Mouse (Mus musculus) spleen, adult 12 weeks (tissue): ENCODE measurements around the gene Brox.
"Not testable (repeated sequence)": the region's sequence is repeated elsewhere in the genome, so short reads cannot be mapped to it uniquely, and the experiment has no call there.

Source experiments
- DNase-seq: peaks from one replicate; pipeline ENCODE4 v3.0.0; 2022; ENCODE audit warnings: low spot score

Gene Brox

DNA sequence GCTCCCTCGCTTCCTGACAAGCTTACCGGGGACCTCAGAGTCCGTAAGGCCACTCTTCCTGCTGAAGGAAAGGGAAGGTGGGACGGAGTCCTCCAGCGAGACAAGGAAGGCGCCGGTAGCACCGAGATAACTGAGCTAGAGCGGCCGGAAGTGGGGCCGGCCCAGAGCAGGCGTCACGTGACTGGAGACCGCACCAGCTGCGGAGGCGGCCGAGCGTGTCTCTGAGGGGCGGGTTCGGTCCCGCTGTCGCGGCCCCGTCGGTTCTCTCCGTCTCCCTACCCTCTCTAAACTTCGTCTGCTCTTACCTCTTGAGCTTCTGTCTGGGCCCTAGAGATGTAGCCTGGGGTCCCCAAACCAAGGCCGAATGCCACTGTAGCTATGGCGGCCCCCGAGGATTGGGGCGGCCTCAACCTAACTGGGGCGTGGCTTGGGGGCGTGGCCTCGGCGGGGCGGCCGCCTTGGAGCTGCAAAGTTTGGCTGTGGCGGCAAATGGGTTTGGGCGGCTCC, at the start of gene Brox:
Brox (minus strand) TSS at position 393 of the 507 bp plus-strand sequence.
- peak; percentile 97 for DNase-seq

DNA sequence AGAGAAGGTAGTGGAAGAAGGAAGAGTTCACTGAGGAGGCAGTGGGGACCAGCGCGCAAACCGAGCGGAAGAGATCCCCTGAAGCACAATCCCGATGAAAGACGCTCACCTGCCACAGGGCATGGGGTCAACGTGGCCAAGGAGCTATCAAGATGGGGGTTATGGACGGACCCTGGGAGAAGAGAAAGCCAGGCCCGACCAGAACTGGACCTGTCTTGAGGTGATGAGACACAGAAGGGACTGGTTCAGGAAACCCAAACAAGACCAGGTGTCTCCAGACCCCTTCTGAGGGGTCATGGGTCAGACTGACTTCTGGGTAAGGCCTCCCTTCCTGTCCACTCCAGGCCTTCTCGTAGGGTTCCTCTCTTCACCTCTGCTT, 48.7 kb upstream of the Brox start:
- no peak for DNase-seq

DNA sequence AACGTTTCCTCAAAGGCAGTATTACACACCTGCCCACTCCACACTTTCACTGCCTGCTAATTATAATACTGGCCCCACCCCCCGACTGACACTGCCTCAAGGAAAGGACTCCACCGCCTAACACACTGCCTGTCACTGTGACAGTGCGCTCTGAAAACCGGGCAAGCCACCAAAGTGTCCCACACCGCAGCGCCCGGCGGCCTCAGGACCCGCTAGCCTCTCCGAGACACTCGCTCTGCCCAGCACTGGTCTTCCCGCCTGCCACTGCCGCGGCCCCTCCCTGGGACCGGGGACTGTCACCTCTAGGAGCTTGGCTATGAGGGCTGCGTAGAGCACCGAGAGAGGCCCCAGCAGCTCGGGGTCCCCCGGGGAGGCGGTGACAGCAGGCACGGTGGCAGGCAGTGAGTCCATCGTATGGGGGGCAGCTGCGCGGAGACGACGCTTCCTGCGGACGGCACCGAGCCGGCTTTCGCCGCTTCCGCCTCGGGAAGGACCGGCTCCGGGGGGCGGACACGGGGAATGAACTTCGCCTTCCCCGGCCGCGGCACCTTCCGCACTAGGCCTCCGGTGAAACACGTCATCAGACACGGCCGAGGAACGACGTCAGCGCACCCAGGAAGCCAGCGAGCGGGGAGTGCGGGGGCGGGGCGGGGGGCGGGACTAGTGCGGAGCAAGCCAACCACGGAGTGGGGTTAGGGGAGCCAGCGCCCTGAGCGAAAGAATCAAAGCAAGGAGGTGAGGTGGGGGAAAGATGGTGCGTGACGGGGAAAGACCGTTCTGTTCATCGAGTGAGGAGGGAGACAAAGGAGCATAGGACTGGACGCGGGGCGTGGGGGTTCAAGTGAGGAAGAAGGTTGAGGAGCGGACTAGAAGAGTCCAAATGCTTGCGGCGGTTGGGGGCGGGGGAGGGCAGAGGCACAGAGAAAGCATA, 48.1 kb upstream of the Brox start:
- DNase-seq = peak; percentile 86

DNA sequence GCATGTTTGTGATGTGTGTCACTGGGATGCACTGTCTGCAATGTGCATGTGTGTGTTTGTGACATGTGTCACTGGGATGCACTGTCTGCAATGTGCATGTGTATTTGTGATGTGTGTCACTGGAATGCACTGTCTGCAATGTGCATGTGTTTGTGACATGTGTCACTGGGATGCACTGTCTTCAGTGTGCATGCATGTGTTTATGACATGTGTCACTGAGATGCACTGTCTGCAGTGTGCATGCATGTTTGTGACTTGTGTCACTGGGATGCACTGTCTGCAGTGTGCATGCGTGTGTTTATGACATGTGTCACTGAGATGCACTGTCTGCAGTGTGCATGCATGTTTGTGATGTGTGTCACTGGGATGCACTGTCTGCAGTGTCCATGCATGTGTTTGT, 45.8 kb upstream of the Brox start:
- DNase-seq = not testable (repeated sequence)

DNA sequence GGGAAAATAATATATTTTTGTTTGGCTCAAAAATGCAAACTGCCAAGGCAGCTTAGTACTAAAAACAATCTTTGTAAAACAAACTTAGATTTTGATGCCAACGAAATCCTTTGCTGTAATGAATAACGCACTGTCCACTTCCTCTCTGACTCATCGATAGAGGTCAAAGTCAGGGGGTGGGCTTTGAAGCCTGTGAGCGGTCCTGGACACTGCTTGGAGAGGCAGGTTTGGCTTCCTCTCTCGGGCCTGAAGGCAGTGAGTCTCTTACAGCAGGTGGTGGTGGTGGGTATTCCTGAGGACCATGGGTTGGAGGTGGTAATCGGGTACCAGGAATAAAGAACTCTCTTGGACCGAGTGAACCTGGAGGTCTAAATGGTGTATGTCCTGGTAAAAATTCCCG, 30.1 kb upstream of the Brox start:
- DNase-seq = no peak

DNA sequence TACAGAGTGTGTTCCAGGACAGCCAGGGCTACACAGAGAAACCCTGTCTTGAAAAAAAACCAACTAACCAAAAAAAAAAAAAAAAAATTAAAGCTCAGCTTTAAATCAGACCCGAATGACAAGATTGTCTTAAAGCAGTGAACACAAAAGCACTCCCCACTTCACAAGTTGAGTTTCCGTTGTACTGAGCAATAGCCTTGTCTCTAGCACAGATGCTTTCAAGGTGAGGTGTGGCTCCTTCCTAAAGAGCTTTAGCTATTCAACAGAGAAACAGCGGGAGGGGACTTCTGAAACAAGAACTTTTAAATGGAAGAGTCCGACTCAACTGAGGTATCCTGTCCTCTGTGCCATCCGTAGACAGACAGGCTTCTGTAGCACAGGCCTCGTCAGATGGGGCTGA, 27.4 kb upstream of the Brox start:
- no peak for DNase-seq

DNA sequence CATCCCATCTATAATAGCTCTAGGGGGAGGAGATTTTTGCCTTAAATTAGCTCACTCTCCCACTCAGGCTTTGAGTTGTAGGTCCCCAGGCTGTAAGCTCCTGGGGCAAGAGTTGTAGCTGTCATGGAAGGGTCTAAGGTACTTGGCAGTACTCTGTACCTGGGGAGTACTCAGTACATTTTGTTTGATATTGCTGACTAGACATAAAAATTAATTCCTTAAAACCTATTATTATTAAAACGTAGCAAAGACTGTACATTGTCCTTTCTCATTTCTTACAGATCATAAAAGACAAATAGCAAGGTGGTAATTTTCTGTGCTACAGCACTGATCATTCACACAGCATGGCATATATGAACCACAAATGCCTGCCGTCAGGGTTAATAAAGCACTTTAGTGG, 26.9 kb upstream of the Brox start:
- DNase-seq = no peak

DNA sequence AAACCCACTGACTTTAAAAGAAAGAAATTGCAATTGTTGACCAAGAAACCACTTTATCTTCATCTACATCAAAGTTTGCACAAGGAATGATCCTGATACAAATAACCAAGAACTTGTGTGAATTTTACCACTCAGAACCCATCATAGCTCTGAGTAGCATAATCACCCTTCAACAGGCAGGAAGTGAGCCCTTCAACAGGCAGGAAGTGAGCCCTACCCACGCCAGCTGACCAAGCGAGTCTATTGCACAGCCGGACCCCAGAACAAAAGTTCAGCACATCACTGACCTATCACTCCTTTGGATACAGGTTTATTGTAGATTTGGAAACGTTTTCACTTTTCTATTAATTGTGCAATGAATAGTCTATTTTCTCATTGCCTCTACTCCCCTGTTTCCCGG, 25.4 kb upstream of the Brox start:
- not testable (repeated sequence) for DNase-seq

DNA sequence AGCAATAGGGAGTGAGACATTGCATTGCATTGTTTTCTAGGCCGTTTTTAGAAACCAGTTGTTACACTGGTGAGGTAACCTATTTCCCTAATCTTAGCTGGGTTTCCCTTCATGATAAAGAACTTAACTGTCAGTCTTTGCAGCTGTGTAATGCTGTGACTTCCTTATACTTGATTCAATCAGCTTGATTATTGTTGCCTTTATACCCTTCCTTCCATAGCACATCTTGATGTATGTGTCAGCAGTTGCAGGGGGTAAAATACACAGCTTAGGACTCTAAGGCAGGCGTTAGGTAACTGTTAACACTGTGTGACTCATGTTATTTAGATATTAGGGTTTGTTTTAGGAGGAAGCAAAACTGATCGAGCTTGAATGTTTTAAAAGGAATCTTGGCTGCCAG, 23.6 kb upstream of the Brox start:
- DNase-seq = no peak

DNA sequence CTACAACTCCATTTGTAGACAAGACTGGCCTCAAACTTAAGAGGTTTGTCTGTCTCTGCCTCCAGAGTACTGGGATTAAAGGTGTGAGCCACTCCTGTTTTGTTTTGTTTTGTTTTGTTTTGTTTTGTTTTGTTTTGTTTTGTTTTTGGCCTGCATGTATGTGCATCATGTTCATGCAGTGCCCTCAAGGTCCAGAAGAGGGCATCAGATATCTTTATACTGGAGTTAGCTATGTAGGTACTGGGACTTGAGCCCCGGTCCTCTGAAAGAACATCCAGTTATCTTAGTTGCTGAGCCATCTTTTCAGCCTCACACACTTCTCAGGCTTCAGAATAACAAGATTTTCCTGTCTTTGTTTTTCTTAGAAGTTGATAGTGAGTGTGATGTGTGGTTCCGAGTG, 18.7 kb upstream of the Brox start:
- no peak for DNase-seq

DNA sequence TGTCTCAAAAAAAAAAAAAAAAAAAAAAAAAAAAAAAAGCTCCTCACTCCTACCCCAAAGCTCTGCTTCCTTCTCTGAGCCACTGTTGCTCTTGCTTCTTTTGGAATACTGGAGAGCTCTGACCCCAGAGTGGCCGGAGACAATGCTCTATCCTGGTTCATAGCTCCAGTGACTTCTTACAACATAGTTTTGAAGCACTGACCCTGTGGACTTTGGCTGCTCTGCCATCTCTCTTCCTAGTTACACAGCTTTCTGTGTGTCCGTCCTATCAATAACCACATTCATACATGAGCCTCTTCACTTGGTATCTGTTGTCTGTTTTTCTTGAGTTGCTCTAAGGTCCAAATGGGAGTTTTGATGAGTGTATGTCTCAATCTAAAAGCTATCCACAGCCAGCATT, 15.0 kb upstream of the Brox start:
- DNase-seq = no peak

DNA sequence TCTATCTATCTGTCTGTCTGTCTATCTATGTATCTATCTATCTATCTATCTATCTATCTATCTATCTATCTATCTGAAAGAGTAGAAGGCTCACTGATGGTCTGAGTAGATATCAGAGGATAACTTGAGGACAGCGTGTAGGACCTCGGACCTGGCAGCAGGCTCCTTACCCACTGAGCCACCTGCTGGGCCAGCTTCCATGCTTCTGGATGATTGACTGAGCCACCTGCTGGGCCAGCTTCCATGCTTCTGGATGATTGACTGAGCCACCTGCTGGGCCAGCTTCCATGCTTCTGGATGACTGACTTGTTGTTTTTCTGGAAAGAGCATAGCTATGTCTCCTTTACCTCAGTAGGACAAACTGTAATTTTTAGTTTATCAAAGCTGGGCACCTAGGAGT, 12.5 kb upstream of the Brox start:
- not testable (repeated sequence) for DNase-seq

DNA sequence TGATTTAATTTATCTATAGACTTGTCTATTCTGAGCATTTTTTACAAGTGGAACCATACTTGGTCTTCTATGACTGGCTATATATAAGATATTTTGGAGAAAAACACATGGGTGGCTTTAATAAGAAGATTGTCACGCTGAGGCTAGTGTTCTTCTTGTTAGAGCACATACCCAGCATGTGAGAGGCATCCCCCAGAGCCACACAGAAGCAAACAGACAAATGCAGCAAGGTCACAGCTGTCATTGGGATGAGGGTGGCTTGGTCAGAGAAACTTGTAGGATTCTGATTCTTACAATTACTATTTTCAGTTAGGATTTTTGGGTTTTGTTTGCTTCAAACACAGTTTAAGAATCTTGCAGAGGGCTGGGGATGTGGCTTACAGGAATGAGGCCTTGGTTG, 11.4 kb upstream of the Brox start:
- no peak for DNase-seq

DNA sequence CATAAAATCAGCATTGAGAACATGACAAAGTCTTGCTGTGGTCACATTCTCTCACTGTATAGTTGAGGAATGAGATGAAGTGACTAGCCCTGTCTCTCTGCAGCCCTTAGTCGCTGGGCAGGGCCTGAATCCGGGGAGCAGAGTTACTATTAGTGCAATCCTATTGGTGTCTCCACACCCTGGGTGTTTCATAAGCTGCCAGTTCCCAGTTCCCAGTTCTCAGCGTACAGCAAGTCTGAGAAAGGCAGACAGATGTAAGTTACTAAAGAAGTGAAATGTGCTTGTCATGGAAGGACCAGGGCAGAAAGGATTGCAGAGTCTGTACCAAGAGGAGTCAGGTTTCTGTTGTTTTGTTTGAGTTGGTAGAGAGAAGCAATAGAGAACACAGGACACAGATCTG, 10.5 kb upstream of the Brox start:
- no peak for DNase-seq

DNA sequence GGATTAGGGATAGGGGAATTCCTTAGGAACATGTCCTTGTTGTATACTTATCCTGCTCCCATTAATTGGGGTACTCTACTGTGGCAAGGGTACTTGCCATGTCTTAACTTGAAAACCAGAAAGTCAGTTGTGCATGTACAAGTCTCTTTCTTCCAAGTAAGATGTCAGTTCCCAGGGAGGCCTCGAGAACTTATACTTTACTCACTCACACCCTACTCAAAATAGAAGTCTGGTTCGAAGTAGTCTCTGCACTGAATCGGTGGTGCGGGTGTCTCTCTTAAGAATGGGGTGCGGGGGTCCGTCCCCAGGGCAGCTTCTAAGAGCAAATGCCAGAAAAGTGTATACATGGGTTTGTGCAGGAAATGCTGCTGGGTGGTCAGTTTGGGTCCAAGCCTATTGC, 2.1 kb upstream of the Brox start:
- peak; percentile 76 for DNase-seq

DNA sequence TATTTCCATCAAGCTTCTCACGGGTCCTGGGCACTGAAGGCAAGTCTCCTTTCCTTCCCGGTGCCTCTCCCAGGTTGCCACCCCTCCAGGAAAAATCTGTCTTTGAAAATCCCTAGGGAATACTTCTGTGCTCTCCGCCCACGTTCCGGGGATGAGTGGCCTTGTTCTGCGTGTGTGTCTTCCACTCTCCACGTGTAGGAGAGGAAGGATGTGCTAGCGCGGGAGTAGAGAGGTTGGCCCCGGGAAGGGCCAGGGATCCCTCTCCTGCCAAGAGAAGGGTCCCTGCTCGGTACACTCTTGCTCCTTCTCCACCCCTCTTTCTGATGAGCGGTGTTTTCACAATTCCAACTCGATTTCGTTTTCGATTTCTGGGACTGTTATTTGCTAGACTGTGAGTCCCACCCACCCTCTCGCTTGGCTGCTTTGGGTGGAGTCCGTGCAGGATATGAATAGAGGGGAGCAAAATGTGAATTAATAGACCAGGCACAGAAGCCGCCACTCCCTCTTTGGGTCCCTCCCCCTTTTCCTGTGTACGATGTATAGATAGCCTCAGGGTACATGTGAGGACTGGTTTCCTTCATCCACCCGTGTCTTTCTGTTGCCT, 919 bp upstream of the Brox start:
- peak; percentile 56 for DNase-seq

DNA sequence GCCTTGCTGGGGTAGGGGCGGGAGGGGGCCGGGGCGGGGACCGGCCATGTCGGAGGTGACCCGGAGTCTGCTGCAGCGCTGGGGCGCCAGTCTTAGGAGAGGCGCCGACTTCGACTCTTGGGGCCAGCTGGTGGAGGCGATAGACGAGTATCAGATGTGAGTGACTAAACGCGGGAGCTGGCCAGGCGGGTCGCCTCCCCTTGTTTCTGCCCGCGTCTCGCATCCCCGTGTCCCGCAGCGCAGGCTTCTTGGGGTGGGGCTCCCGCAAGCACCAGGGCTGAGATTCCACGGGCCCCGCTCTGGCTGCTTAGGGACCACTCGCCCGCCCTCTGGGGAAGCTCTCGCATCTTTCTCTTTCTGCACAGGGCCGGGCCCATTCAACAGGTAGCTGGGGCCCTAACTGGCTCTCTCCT, 410 bp upstream of the Brox start:
- DNase-seq = no peak

DNA sequence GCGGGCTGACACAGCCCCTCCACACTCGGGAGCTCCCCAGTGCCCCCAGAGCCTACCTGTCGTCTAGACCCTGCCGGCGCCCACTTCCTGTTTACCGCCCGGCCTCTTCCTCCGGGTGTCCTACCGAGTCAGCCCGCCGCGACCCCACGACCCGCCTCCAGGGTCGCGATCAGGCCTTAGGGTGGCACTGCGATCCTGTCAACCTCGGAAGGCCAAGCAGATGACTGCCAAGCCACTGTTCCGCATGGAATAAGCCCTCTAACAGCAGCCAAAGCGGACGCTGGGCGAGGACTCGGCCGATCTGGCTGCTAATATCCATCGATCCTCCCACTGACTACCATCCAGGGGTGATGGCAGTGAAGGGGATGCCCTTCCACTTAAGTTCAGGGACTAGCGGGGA, 604 bp downstream of the Brox start, which contains the start of gene Aida:
Aida (plus strand) TSS at position 126 of the 400 bp plus-strand sequence.
- DNase-seq = no peak

DNA sequence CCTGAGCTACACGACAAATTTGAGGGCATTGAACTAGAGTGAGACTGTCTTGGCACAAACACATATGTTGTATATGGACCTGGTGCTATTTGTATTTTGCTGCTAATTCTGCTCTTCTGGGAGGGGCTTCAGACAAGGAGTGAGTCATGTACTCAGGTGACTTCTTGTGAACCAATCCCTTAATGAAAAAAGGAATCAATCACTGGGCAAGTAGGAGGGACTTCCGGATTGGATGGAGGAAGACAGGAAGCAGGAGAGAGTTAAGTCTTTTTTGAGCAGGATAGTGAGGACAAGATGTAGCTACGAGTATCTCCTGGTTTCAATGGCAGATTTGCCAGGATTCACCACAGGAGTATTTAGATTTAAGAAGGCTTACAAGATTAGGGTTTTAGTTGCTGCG, 7.5 kb downstream of the Brox start:
- DNase-seq = no peak

DNA sequence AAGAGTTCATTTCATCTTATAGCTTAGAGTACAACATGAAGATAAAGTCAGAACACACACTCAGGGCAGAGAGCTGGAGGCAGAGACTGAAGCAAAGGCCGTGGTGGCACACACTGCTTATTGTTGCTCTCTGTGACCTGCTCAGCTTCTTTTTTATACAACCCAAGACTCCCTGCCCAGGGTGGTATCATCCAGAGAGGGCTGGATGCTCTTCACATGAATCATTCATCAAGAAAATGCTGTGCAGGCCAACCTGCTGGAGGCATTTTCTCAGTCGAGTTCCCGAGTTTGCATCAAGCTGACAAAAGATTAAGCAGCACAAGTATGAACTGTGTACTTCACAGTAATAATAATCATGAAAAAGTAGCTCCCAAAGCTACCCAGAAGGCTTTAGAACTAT, 8.7 kb downstream of the Brox start:
- no peak for DNase-seq

DNA sequence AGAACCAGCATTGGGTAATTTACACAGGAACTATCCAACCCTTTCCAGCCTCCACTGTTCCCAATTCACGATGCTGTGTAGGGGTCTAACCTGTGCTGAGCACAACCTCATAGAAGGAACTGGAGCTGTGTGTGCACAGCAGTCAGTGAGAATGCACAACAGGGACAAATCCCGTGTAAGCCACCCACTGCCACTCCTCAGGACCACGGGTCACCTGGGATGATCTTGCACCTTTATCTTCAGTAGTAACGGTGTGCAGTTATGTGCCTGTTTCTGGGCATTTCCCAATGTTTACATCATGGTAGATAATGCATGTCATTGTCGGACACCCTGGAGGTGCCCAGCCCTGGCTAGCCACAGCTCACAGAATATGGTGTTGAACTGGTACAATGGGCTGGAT, 21.3 kb downstream of the Brox start:
- DNase-seq = no peak

DNA sequence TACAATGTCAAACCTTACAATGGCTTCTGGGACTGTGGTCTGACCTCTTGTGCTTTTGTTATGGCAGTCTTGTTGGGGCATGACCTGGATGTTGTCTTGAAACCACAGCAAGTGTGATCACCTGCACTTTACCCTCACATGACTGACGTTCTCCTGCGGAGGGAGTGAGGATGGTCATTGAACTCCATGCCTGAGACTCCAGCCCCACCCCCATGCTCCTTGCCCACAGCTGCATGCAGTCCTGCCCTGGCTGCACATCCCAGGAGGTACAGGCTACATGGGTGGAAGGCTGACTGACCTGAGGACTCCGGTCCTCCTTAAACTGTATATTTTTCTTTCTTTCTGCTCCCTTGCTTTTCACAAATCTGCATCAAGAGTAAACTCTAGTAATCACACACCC, 22.7 kb downstream of the Brox start:
- DNase-seq = no peak
